Mouse (Mus musculus) adipocyte (in vitro differentiated cells): ENCODE results near the gene Eya3.
"Not testable (repeated sequence)": the region's sequence is repeated elsewhere in the genome, so short reads cannot be mapped to it uniquely, and the experiment has no call there.

ENCODE experiments used
- DNase-seq: peaks from one replicate; pipeline ENCODE4 v3.0.0-alpha.2; 2016; ENCODE audit warnings: low spot score

The Eya3 gene

DNA sequence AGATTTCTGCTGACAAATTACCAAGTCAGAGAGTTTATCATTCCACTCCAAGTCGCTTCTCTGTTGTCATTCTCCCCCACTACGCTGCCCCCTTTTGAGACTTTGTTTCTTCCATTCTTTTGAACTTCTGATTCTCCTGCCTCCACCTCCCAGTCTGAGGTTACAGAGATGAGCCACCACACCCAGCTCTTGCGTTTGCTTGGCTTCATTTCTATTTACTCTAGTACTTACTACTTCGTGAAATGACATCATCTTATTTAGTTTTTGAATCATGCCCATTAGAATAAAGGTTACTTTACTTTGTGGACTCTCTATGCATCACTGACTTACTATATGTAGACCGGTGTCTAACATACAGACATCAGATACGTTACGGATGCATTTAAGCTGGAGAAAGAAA, 8.7 kb downstream of the Eya3 start:
- no peak for DNase-seq

DNA sequence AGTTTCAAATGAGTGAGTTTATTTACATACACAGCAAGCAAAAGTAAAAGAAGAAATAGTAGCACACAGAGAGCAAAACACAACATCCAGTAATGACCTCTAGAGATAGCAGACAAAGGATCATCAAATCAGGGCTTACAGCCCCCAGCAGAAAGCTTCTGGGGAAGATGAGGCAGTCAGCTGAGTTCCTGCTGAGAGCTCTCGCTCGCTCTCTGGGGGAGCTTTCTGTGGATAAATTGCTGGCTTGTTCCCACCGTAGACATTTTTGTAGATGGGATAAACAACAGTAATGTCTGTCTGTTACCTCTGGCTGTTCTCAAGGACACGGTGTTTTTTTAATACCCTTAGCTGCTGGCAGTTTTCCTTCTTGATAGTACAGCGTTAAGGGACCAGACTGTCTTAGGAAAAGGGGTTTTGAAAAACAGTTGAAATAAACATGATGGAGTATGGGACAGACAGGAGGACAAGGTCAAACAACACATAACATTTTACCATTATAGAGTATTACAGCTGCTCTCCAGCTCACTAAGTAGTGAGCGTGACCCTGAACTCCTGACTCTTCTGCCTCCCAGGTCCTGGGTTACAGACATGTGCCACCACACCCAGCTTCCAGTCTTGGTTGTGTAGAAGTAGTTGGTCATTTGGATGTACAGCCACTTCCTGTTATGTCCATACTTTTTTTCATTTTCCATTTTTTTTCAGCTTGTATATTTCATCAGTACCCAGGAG, 10.6 kb downstream of the Eya3 start:
- DNase-seq = no peak

DNA sequence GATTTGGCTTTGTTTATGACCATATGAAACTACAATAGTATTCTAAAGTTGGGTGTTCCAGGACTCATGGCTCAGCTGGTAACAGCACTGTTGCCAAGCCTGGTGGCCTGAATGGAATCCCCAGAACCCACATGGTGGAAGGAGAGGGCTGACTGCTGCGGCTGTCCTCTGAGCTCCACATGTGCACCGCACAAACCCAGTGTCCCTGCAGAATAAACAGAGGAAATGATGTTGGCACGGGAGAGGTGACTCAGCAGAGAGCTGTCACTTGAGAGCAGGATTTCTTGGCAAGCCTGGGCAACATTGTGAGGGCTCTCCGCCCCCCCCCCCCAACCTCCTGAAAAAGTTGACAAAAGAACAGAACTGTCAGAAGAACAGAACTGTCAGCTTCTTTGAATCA, 14.1 kb downstream of the Eya3 start:
- DNase-seq = peak; percentile 75

DNA sequence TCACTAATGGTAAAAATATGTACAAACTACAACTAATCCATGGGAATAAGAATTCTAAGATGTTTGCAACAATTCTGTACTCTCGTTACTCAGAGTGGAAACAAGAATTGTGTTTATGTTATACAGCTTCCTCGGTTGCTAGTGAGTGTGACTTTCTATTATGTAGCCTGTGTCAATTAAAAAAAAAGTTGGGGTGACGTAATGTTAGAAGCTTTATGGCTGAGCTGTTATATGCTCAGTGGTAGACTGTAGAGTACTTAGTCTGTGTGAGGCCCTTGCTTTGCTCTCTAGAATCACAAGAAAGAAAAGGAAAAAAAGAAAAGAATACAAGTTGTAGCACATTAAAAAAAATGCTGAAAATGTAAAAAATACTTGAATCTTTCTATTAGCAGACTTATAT, 15.0 kb downstream of the Eya3 start:
- DNase-seq = no peak

DNA sequence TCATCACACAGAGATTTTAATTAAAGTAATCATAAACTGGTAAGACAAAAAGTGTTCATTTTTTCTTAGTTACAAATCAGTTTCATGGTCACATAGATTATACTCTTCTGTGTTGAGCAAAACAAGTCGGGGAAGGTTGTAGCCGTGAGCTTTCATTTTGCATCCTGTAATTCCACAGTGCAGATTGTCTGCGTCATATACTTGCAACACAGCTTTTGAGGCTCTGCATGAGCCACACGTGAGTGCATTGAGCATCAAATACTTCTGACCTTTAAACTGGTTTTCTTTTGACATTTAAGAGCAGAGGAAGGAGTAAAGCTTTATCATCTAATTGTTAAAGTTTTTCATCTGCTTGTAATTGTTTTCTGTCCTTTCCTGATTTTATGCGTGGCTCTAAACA, 16.5 kb downstream of the Eya3 start:
- DNase-seq = no peak

- no peak for DNase-seq
Observed at GRCm38 (mm10) chr4:132659106-132659505, 20.3 kb downstream of the Eya3 start.

GRCm38 (mm10) chr4:132672697-132673096, 33.9 kb downstream of the Eya3 start:
- DNase-seq = no peak

DNA sequence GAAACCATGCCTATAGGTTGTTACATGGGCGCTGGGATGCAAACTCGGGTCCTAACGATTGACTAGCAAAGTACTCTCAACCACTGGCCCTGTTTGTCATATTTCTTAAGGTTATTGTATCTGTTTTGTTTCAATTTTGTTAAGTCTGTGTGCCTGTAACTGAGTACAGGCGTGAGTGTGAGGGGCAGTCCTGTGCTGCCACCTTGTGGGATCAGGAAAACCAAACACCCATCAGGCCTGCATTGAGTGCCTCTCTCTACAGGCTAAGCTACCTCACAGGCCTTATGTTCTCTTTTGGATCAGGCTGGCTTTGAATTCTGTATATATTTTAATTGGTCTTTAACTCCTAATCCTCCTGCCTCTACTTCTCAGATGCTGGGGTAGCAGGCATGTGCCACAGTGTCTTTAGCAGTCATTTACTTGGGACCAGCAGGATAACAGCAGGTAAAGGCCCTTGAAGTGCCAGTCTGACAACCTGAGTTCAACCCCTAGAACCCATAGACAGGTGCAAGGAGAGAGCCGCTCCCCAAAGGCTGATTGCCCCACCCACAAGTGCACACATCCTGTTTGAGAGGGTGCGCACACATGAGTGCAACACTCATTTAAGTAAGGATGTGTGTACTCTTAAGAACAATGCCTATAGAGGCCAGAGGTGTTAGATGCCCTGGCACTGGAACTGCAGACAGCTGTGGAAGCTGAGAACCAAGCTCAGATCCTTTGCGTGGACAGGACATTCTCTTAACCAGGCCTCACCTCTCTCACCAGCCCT, 38.2 kb downstream of the Eya3 start:
- peak; percentile 56 for DNase-seq

DNA sequence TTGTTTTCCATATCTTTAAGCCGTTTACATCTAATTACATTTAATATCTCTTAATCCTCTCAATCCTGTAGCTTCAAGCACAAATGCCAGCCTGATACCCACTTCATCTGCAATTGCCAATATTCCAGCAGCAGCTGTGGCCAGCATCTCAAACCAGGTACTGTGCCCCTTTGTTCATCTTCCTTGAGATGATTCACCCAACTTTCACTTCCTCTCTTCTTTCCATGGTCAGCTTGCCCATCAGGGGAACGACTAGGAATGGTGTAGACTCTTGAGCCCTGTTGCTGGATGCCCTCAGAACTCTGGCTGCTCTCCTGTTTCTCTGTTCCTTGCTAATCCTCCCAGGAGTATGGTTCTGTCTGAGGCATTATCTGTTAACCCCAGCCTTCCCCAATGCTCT, 50.8 kb downstream of the Eya3 start:
- no peak for DNase-seq

DNA sequence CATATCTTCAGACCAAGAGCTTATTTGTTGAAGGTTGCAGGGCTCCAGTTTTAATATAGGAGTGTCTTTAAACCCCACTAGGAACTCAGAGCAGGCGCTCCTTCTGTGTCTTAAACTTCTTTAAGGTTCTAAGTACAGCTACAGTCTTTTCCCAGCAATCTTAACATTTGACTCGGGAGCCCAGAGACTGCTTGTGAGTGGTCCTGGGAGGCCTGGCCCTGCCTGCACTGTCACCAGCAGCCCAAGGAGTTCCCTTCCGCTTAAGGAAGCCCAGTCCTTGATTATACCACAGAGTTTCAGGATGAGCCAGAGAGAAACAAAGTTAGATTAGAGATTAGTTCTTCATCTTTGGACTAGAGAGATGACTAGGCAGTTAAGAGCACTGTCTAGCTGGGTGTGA, 54.6 kb downstream of the Eya3 start:
- DNase-seq = no peak

DNA sequence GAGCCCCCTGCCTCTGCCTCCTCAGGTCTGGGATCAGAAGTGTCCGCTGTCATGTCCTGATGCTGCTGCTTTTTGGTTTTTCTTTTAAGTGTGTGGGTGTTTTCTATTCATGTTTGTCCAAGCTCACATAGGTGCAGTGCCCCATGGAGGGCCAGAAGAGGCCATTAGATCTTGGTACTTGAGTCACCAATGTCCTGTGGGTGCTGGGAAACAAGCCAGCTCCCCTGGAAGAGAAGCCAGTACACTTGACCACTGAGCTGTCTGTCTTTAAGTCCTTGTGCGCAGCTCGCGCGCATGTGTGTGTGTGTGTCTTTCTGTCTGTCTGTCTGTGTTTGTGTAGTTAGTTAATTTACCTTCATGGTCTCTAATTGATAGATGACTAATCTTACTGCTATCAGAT, 63.3 kb downstream of the Eya3 start:
- no peak for DNase-seq

DNA sequence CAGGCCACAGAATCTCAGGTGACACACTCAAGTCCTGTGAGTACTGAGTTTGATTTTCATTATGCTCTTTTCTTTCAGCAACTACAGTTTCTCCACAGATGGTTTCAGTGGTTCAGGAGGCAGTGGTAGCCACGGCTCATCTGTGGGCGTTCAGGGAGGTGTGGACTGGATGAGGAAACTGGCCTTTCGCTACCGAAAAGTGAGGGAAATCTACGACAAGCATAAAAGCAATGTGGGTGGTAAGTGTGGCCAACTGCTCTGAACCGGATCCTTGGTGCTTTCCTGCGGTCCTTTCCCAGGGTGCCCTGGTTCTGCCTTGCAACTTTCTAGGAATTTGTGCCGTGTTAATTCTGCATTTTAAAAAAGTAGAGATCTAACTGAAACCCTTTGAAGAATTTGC, 68.1 kb downstream of the Eya3 start:
- DNase-seq = no peak

- DNase-seq = no peak
Observed at GRCm38 (mm10) chr4:132713181-132713580, 74.4 kb downstream of the Eya3 start.

GRCm38 (mm10) chr4:132718251-132718650, 79.5 kb downstream of the Eya3 start:
- no peak for DNase-seq

- no peak for DNase-seq
Observed at GRCm38 (mm10) chr4:132728233-132728632, 89.4 kb downstream of the Eya3 start.

GRCm38 (mm10) chr4:132731616-132732015, 92.8 kb downstream of the Eya3 start:
- DNase-seq = no peak

- DNase-seq = peak; percentile 86
Observed at GRCm38 (mm10) chr4:132732148-132732684, 93.4 kb downstream of the Eya3 start, which contains the start of gene Xkr8. Gene Xkr8, minus strand, starts transcription at chr4:132732546.

- no peak for DNase-seq
Observed at GRCm38 (mm10) chr4:132733071-132733770, 94.4 kb downstream of the Eya3 start.

DNA sequence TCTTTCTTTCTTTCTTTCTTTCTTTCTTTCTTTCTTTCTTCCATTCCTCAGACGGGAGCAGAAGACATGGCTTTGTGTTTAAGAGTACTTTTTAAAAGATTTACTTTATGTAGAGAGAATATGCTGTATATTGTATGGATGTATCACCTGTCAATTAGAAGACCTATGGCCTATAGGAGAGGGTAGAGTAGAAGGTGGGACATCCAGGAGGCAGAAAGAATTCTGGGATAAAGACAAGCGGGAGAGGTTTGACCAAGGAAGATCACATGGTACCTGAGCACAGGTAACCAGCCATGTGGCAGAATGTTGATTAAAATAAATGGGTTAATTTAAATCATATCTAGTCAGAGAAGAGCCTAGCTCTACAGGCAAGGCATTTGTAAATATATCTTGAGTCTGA, 96.0 kb downstream of the Eya3 start:
- DNase-seq = no peak

DNA sequence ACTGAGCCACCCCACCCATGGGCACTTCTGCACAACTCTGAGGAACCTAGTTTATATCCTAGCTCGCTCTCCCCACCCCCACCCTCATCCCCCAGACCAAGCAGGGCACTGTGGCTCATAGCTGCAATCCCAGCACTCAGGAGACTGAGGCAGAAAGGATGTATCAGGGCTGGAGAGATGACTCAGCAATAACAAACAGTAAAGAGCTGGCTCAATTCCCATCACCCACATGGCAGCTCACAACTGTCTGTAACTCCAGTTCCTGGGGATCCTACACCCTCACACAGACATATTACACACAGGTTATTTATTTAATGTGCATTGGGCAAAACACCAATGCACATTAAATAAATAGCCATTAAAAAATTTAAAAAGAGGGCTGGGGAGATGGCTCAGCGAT, 96.6 kb downstream of the Eya3 start:
- no peak for DNase-seq

DNA sequence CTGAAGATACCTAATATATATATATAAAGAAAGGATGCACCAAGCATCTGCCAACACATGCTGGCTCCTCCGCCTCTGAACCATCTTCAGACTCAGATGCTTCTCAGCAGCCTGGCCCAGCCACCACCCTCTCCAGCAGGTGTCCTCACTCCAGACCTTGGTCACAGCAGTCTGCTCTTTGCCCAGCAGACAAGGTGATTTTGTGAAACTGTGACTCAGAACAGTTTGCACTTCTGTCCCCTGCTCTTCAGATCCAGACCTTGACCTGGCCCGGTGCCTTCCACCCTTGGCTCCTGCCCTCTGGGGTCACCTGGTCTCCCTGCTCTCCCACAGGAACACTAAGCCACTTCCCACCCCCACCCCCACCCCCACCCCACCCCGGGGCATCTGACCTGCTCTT, 97.1 kb downstream of the Eya3 start:
- DNase-seq = no peak

GRCm38 (mm10) chr4:132737154-132737553, 98.4 kb downstream of the Eya3 start:
- DNase-seq = not testable (repeated sequence)

DNA sequence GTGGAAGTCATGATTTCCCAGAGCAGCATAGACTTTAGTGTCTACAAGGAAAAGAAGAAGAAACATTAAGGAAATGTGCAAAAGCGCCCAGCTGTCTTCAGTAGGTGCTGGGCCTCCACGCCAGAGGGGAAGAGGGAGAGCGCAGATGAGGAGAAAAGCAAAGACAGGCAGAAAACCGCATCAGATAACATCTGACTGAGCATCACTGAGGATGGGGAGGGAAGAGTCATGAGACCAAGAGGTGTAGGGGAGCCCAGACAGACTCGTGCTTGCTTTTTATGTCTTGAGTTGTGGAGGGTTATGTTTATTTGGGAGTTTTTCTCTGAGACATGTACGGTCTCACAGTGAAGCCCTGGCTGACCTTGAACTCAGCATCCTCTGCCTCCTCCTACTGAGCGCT, 102.7 kb downstream of the Eya3 start:
- no peak for DNase-seq
